In the genomic region with DNA sequence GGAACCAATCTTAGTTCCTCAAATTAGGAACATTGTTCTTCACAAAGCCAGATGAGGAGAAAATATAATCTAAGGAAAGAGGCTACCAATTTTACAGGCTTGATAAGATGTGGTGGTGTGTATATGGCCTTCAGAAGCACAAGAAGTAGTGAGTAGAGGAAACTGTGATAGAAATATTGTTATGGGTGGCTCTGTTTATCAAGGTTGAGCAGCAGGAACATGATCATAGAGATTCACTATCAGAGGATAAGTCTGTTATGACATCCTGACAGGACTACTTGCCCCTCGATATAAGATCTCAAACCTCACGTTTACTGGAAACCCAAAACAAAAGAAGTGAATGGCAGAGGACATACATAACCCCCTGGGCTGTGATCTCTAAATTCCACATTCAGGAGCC, we compare ENCODE assay signal across 24 mouse cellular contexts. TPM values are rescaled to one million over a fixed set of nuclear protein-coding genes. Genes with fewer than 3 reads are reported as not detected.
DNase-seq lines count a peak whose midpoint lies in the region; ATAC-seq and TF ChIP-seq lines count a peak whose summit lies in the region.
"Had no signal": no experiment of that assay in that cellular context is flagged by ENCODE, and none has a peak within 500 bp of the region (broad histone marks: within the 10 kb centered on the region; RNA-seq: fewer than 3 reads in every experiment).

No protein-coding gene starts in this region.

- H3K9me3 ChIP-seq in liver, embryonic 11.5 days (ENCODE audit: control insufficient read depth, low read length) = no peaks in the 10 kb centered on the region
- H3K9me3 ChIP-seq in liver, postnatal 0 days (ENCODE audit: low read length) = no peaks in the 10 kb centered on the region
- no peaks in the 10 kb centered on the region for H3K9me3 ChIP-seq in G1E (replicated peaks)
- no peaks in the 10 kb centered on the region for H3K9me3 ChIP-seq in liver, embryonic 13.5 days (replicated peaks)
- no peaks in the 10 kb centered on the region for H3K9me3 ChIP-seq in liver, embryonic 16.5 days (replicated peaks; ENCODE audit: control insufficient read depth, low read length)
- H3K9me3 ChIP-seq: forebrain, embryonic 10.5 days; forebrain, embryonic 13.5 days; hindbrain, embryonic 12.5 days; hindbrain, embryonic 15.5 days had no signal

- H3K36me3 ChIP-seq in liver, embryonic 11.5 days (ENCODE audit: control insufficient read depth, insufficient read depth, low read length) = no peaks in the 10 kb centered on the region
- H3K36me3 ChIP-seq in liver, postnatal 0 days (replicated peaks; ENCODE audit: insufficient read depth, low read length) = no peaks in the 10 kb centered on the region
- no peaks in the 10 kb centered on the region for H3K36me3 ChIP-seq in G1E (replicated peaks)
- H3K36me3 ChIP-seq in liver, embryonic 13.5 days = no peaks in the 10 kb centered on the region
- H3K36me3 ChIP-seq in liver, embryonic 16.5 days (ENCODE audit: control insufficient read depth, insufficient read depth) = no peaks in the 10 kb centered on the region
- H3K36me3 ChIP-seq: forebrain, embryonic 10.5 days; hindbrain, embryonic 12.5 days; hindbrain, embryonic 15.5 days had no signal

- no peaks in the 10 kb centered on the region for H3K27me3 ChIP-seq in liver, embryonic 11.5 days (replicated peaks; ENCODE audit: control insufficient read depth, insufficient read depth, low read length)
- no peaks in the 10 kb centered on the region for H3K27me3 ChIP-seq in liver, postnatal 0 days (ENCODE audit: insufficient read depth, low read length)
- H3K27me3 ChIP-seq in G1E (ENCODE audit: insufficient read depth, low read length) = no peaks in the 10 kb centered on the region
- no peaks in the 10 kb centered on the region for H3K27me3 ChIP-seq in liver, embryonic 13.5 days
- no peaks in the 10 kb centered on the region for H3K27me3 ChIP-seq in liver, embryonic 16.5 days (ENCODE audit: control insufficient read depth, insufficient read depth, low read depth, low read length)
- H3K27me3 ChIP-seq: forebrain, embryonic 13.5 days; hindbrain, embryonic 12.5 days; hindbrain, embryonic 15.5 days; Patski had no signal

- no peak overlapping the region for H3K9ac ChIP-seq in liver, embryonic 11.5 days (ENCODE audit: low read depth, low read length)
- H3K9ac ChIP-seq in liver, postnatal 0 days (replicated peaks) = no peak overlapping the region
- no peak overlapping the region for H3K9ac ChIP-seq in liver, embryonic 13.5 days
- H3K9ac ChIP-seq in liver, embryonic 16.5 days (ENCODE audit: low read depth, low read length) = no peak overlapping the region
- H3K9ac ChIP-seq: forebrain, embryonic 13.5 days; hindbrain, embryonic 12.5 days; hindbrain, embryonic 15.5 days had no signal

- peak; percentile 42 for ATAC-seq in liver, embryonic 11.5 days (replicated peaks; ENCODE audit: low FRiP score)
- ATAC-seq in liver, postnatal 0 days = no peak
- ATAC-seq in G1E (ENCODE audit: extremely low read depth, insufficient number of reproducible peaks, low FRiP score, poor library complexity, severe bottlenecking) = peak; percentile 81
- peak; percentile 63 for ATAC-seq in liver, embryonic 13.5 days (ENCODE audit: low read depth)
- ATAC-seq in liver, embryonic 16.5 days (ENCODE audit: low read depth) = peak; percentile 39
- ATAC-seq: forebrain, embryonic 13.5 days; forebrain, embryonic 16.5 days; Patski had no signal

- H3K27ac ChIP-seq in liver, embryonic 11.5 days (ENCODE audit: low read depth, low read length) = no peak overlapping the region
- H3K27ac ChIP-seq in liver, postnatal 0 days (ENCODE audit: low read depth) = no peak overlapping the region
- 0 out of 2 replicates have a peak overlapping the region, but pooled peaks have one; percentile 14 for H3K27ac ChIP-seq in liver, embryonic 13.5 days
- H3K27ac ChIP-seq in liver, embryonic 16.5 days (ENCODE audit: low read length) = no peak overlapping the region
- H3K27ac ChIP-seq: forebrain, embryonic 10.5 days; forebrain, embryonic 13.5 days; heart, adult 2 months; hindbrain, embryonic 12.5 days; hindbrain, embryonic 15.5 days had no signal

- 49% methylated on average over 2 of the region's 2 CpGs for WGBS in liver, embryonic 11.5 days
- 61% methylated on average over 2 of the region's 2 CpGs for WGBS in liver, postnatal 0 days (ENCODE audit: insufficient replicate concordance)
- WGBS in liver, embryonic 13.5 days (ENCODE audit: insufficient replicate concordance) = 24% methylated on average over 2 of the region's 2 CpGs
- 30% methylated on average over 2 of the region's 2 CpGs for WGBS in liver, embryonic 16.5 days (ENCODE audit: insufficient replicate concordance)

- no peak overlapping the region for H3K4me3 ChIP-seq in liver, embryonic 11.5 days (ENCODE audit: low read depth, low read length)
- H3K4me3 ChIP-seq in liver, postnatal 0 days (ENCODE audit: low read depth, low read length) = no peak overlapping the region
- H3K4me3 ChIP-seq in G1E (ENCODE audit: low read depth, low read length) = peak overlapping the region; percentile 8; the same call in 1 of the 2 replicates
- H3K4me3 ChIP-seq in liver, embryonic 13.5 days (replicated peaks) = no peak overlapping the region
- no peak overlapping the region for H3K4me3 ChIP-seq in liver, embryonic 16.5 days (ENCODE audit: low read depth, low read length)
- H3K4me3 ChIP-seq: forebrain, embryonic 10.5 days; forebrain, embryonic 13.5 days; heart, adult 2 months; hindbrain, embryonic 12.5 days; hindbrain, embryonic 15.5 days had no signal

- TF ChIP-seq EP300 in liver, postnatal 0 days (IDR thresholded peaks at IDR 0.05; ENCODE audit: low read depth) = no peak

- TF ChIP-seq CTCF in liver, postnatal 0 days (IDR thresholded peaks at IDR 0.05; ENCODE audit: low read depth) = no peak
- no peak for TF ChIP-seq CTCF in G1E (IDR thresholded peaks at IDR 0.05; ENCODE audit: low read depth, low read length)

- no peak for DNase-seq in liver, embryonic 11.5 days (ENCODE audit: low spot score)
- no peak for DNase-seq in liver, postnatal 0 days
- DNase-seq in G1E (ENCODE audit: low spot score) = peak; percentile 4
- DNase-seq in liver, embryonic 13.5 days = no peak
- no peak for DNase-seq in heart, adult 9 months (ENCODE audit: low spot score in 2 of 2)
- no peak for DNase-seq in adrenal gland, adult 18-20 months (ENCODE audit: low spot score in 2 of 2)
- DNase-seq: adrenal gland, adult 2 months; adrenal gland, postnatal 14 days; cerebellum, adult 18-20 months; cerebellum, adult 9-10 months; cerebellum, postnatal 14 days; gastrocnemius, postnatal 10 days; gastrocnemius, postnatal 36 days; heart, adult 2 months had no signal

- H3K4me2 ChIP-seq in liver, embryonic 11.5 days = no peak overlapping the region
- no peak overlapping the region for H3K4me2 ChIP-seq in liver, postnatal 0 days (ENCODE audit: low read depth, low read length)
- no peak overlapping the region for H3K4me2 ChIP-seq in liver, embryonic 13.5 days
- H3K4me2 ChIP-seq in liver, embryonic 16.5 days (ENCODE audit: low read depth, low read length) = no peak overlapping the region
- H3K4me2 ChIP-seq: forebrain, embryonic 13.5 days; heart, embryonic 11.5 days; hindbrain, embryonic 12.5 days; hindbrain, embryonic 15.5 days had no signal

- no peaks in the 10 kb centered on the region for H3K4me1 ChIP-seq in liver, embryonic 11.5 days (replicated peaks; ENCODE audit: control insufficient read depth, insufficient read depth, low read length)
- H3K4me1 ChIP-seq in liver, postnatal 0 days (ENCODE audit: insufficient read depth) = no peaks in the 10 kb centered on the region
- peaks cover 59% of the 10 kb centered on the region for H3K4me1 ChIP-seq in G1E (ENCODE audit: insufficient read depth, low read depth, low read length)
- peaks cover 22% of the 10 kb centered on the region for H3K4me1 ChIP-seq in liver, embryonic 13.5 days (replicated peaks)
- H3K4me1 ChIP-seq in liver, embryonic 16.5 days (ENCODE audit: control insufficient read depth, low read depth, low read length) = no peaks in the 10 kb centered on the region
- H3K4me1 ChIP-seq: forebrain, embryonic 10.5 days; forebrain, embryonic 13.5 days; hindbrain, embryonic 12.5 days; hindbrain, embryonic 15.5 days had no signal

RNA-seq across cellular contexts. Expression of gene Fgf10, which starts 38.1 kb away (rescaled TPM):
- 2.2 and 2.4 TPM in 2 replicates for polyA plus RNA-seq in liver, embryonic 11.5 days (2014; fragmentation: Nextera tagmentation; extraction: Ambion mirVana)
- 0.05 and 0.06 TPM in 2 replicates for polyA plus RNA-seq in liver, postnatal 0 days (2015; fragmentation: Nextera tagmentation; extraction: Ambion mirVana)
- total RNA-seq in G1E (2014; fragmentation: Nextera tagmentation) = 7.8 and 8.9 TPM in 2 replicates
- 0.33 and 0.64 TPM in 2 replicates for total RNA-seq in G1E (2017)
- 0.06 and 0.11 TPM in 2 replicates for polyA plus RNA-seq in G1E (2012)
- 0.21 and 0.41 TPM in 2 replicates for polyA plus RNA-seq in liver, embryonic 13.5 days (2015; fragmentation: Nextera tagmentation; extraction: Ambion mirVana)
- 0.07 and 0.17 TPM in 2 replicates for polyA plus RNA-seq in liver, embryonic 16.5 days (2015; fragmentation: Nextera tagmentation; extraction: Ambion mirVana)
- total RNA-seq in adrenal gland, adult 18-20 months (2021) = 1 to 10 TPM; 1.6 to 3.6 TPM
- total RNA-seq: granulocyte monocyte progenitor cell, adult 5-6 weeks; hematopoietic stem cell, adult 5-6 weeks had no signal
